Mouse (Mus musculus): ENCODE measurements around the gene Tmem167.

DNA sequence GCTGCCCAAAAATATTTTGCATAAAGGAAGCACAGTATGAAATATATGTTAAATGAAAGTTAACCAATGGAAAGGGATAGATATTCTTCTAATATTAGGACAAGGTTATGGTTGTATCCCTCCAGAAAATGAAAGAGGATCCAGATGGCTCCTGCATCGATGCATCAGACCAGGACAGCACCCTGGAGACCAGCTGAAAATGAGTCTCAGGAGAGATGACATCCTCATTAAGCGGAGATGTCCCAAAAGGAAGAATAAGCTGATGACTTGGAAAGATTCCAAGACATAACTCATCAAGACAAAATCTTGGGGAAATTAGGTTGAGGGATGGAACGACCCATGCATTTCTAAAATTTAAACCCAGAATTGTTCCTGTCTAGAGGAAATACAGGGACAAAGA is 36.5 kb upstream of the Tmem167 start:
- TF ChIP-seq CTCF (IDR thresholded peaks at IDR 0.05; ENCODE audit: low read depth) (no peak), EP300 (IDR thresholded peaks at IDR 0.05; ENCODE audit: low read depth) (no peak)
